ENCODE assay signal across 8 mouse cellular contexts in genomic region chr7:82204014-82204784, GRCm38 (mm10). TPM values are rescaled to one million over a fixed set of nuclear protein-coding genes. Genes with fewer than 3 reads are reported as not detected.
A peak's percentile ranks its signal among the peaks of the same experiment; 100 is the strongest.
DNase-seq lines count a peak whose midpoint lies in the region; ATAC-seq and TF ChIP-seq lines count a peak whose summit lies in the region.

No protein-coding gene starts in this region.

- H3K36me3 ChIP-seq in hindbrain, embryonic 10.5 days: no peaks in the 10 kb centered on the region
- no peaks in the 10 kb centered on the region for H3K36me3 ChIP-seq in hindbrain, postnatal 0 days (ENCODE audit: insufficient read depth, low read length)
- no peaks in the 10 kb centered on the region for H3K36me3 ChIP-seq in E14TG2a.4 (ENCODE audit: insufficient read depth, low read length)
- no peaks in the 10 kb centered on the region for H3K36me3 ChIP-seq in embryonic facial prominence, embryonic 15.5 days
- no peaks in the 10 kb centered on the region for H3K36me3 ChIP-seq in midbrain, embryonic 11.5 days (ENCODE audit: control insufficient read depth, insufficient read depth, low read length)
- no peaks in the 10 kb centered on the region for H3K36me3 ChIP-seq in midbrain, embryonic 10.5 days

- TF ChIP-seq CTCF in hindbrain, postnatal 0 days (IDR thresholded peaks at IDR 0.05; ENCODE audit: low read depth): no peak
- no peak for TF ChIP-seq CTCF in E14TG2a.4 (conservative IDR thresholded peaks at IDR 0.05; ENCODE audit: low read length)

- no peaks in the 10 kb centered on the region for H3K27me3 ChIP-seq in hindbrain, embryonic 10.5 days (ENCODE audit: insufficient read depth, poor library complexity, severe bottlenecking)
- no peaks in the 10 kb centered on the region for H3K27me3 ChIP-seq in hindbrain, postnatal 0 days (ENCODE audit: insufficient read depth, low read length)
- H3K27me3 ChIP-seq in E14TG2a.4 (ENCODE audit: insufficient read depth, low read length): no peaks in the 10 kb centered on the region
- no peaks in the 10 kb centered on the region for H3K27me3 ChIP-seq in embryonic facial prominence, embryonic 15.5 days
- no peaks in the 10 kb centered on the region for H3K27me3 ChIP-seq in midbrain, embryonic 11.5 days (ENCODE audit: control insufficient read depth, insufficient read depth, low read length)
- H3K27me3 ChIP-seq in midbrain, embryonic 10.5 days (ENCODE audit: low read depth, poor library complexity, severe bottlenecking): no peaks in the 10 kb centered on the region

- peak overlapping the region; percentile 35 for H3K27ac ChIP-seq in hindbrain, embryonic 10.5 days
- no peak overlapping the region for H3K27ac ChIP-seq in hindbrain, postnatal 0 days
- H3K27ac ChIP-seq in embryonic facial prominence, embryonic 15.5 days (replicated peaks): peak overlapping the region; percentile 25; the same call in 1 of the 2 replicates
- H3K27ac ChIP-seq in midbrain, embryonic 11.5 days (ENCODE audit: low read depth, low read length): no peak overlapping the region
- H3K27ac ChIP-seq in midbrain, embryonic 10.5 days (replicated peaks): no peak overlapping the region

- 58% methylated on average over 12 of the region's 12 CpGs for WGBS in hindbrain, embryonic 10.5 days
- 66% methylated on average over 12 of the region's 12 CpGs for WGBS in hindbrain, postnatal 0 days
- WGBS in embryonic facial prominence, embryonic 15.5 days: 31% methylated on average over 12 of the region's 12 CpGs
- 75% methylated on average over 12 of the region's 12 CpGs for WGBS in midbrain, embryonic 11.5 days
- 75% methylated on average over 12 of the region's 12 CpGs for WGBS in midbrain, embryonic 10.5 days

- no peaks in the 10 kb centered on the region for H3K9me3 ChIP-seq in hindbrain, embryonic 10.5 days
- no peaks in the 10 kb centered on the region for H3K9me3 ChIP-seq in hindbrain, postnatal 0 days (ENCODE audit: low read length)
- H3K9me3 ChIP-seq in E14TG2a.4 (ENCODE audit: low read length): no peaks in the 10 kb centered on the region
- no peaks in the 10 kb centered on the region for H3K9me3 ChIP-seq in embryonic facial prominence, embryonic 15.5 days (replicated peaks)
- no peaks in the 10 kb centered on the region for H3K9me3 ChIP-seq in midbrain, embryonic 11.5 days (ENCODE audit: control insufficient read depth, low read length)
- H3K9me3 ChIP-seq in midbrain, embryonic 10.5 days (replicated peaks): no peaks in the 10 kb centered on the region

- H3K4me1 ChIP-seq in hindbrain, embryonic 10.5 days (replicated peaks): peaks cover 11% of the 10 kb centered on the region
- H3K4me1 ChIP-seq in hindbrain, postnatal 0 days (ENCODE audit: insufficient read depth, low read length): peaks cover 10% of the 10 kb centered on the region; the same call in 1 of the 2 replicates
- H3K4me1 ChIP-seq in E14TG2a.4 (replicated peaks; ENCODE audit: low read depth, low read length): peaks cover 73% of the 10 kb centered on the region
- peaks cover 19% of the 10 kb centered on the region for H3K4me1 ChIP-seq in embryonic facial prominence, embryonic 15.5 days
- H3K4me1 ChIP-seq in midbrain, embryonic 11.5 days (ENCODE audit: control insufficient read depth, insufficient read depth, low read length): no peaks in the 10 kb centered on the region
- H3K4me1 ChIP-seq in midbrain, embryonic 10.5 days: peaks cover 7% of the 10 kb centered on the region

- H3K4me3 ChIP-seq in hindbrain, embryonic 10.5 days: no peak overlapping the region
- H3K4me3 ChIP-seq in hindbrain, postnatal 0 days (ENCODE audit: low read length): no peak overlapping the region
- H3K4me3 ChIP-seq in E14TG2a.4 (replicated peaks; ENCODE audit: low read length): peak overlapping the region; percentile 54
- no peak overlapping the region for H3K4me3 ChIP-seq in embryonic facial prominence, embryonic 15.5 days (replicated peaks)
- H3K4me3 ChIP-seq in midbrain, embryonic 11.5 days (ENCODE audit: low read depth, low read length): no peak overlapping the region
- H3K4me3 ChIP-seq in midbrain, embryonic 10.5 days: no peak overlapping the region

- no peak overlapping the region for H3K9ac ChIP-seq in hindbrain, postnatal 0 days (replicated peaks; ENCODE audit: low read length)
- no peak overlapping the region for H3K9ac ChIP-seq in embryonic facial prominence, embryonic 15.5 days
- no peak overlapping the region for H3K9ac ChIP-seq in midbrain, embryonic 11.5 days (ENCODE audit: low read length)

- no peak overlapping the region for H3K4me2 ChIP-seq in hindbrain, postnatal 0 days (ENCODE audit: low read depth, low read length)
- H3K4me2 ChIP-seq in embryonic facial prominence, embryonic 15.5 days (replicated peaks): no peak overlapping the region
- no peak overlapping the region for H3K4me2 ChIP-seq in midbrain, embryonic 11.5 days

- DNase-seq in hindbrain, embryonic 10.5 days (ENCODE audit: low spot score): peak; percentile 8
- no peak for DNase-seq in hindbrain, postnatal 0 days (ENCODE audit: low spot score)
- peak; percentile 8 for DNase-seq in lung, postnatal 14 days
- DNase-seq in ovary, postnatal 10 days (ENCODE audit: low spot score): no peak
- DNase-seq in midbrain, embryonic 11.5 days (ENCODE audit: low spot score, missing footprints): no peak
- DNase-seq in midbrain, embryonic 10.5 days (ENCODE audit: low spot score): no peak

- no peak for ATAC-seq in hindbrain, postnatal 0 days
- ATAC-seq in embryonic facial prominence, embryonic 15.5 days (ENCODE audit: insufficient number of reproducible peaks, low FRiP score, low TSS enrichment, low read depth): no peak
- no peak for ATAC-seq in midbrain, embryonic 11.5 days (ENCODE audit: low FRiP score)

RNA-seq across cellular contexts. Expression of gene Sh3gl3, which starts 30.6 kb away (rescaled TPM):
- polyA plus RNA-seq in hindbrain, embryonic 10.5 days (2016; fragmentation: Nextera tagmentation; extraction: Ambion mirVana): 6.3 and 10.7 TPM in 2 replicates
- total RNA-seq in hindbrain, postnatal 0 days (2014; rRNA removed): 35.8 and 40.5 TPM in 2 replicates
- polyA plus RNA-seq in hindbrain, postnatal 0 days (2015; fragmentation: Nextera tagmentation; extraction: Ambion mirVana): 77.5 and 79.0 TPM in 2 replicates
- 11.4 and 12.3 TPM in 2 replicates for polyA plus RNA-seq in embryonic facial prominence, embryonic 15.5 days (2015; fragmentation: Nextera tagmentation; extraction: Ambion mirVana)
- 15.8 and 16.4 TPM in 2 replicates for polyA plus RNA-seq in midbrain, embryonic 11.5 days (2014; fragmentation: Nextera tagmentation; extraction: Ambion mirVana)
- polyA plus RNA-seq in midbrain, embryonic 10.5 days (2016; fragmentation: Nextera tagmentation; extraction: Ambion mirVana): 5.0 and 7.0 TPM in 2 replicates

Comparison
In these comparisons a context has a peak if more than half of its experiments do, and no peak if none do; other contexts are left out.
1. DNase-seq: peak in hindbrain, embryonic 10.5 days (single experiment) and lung, postnatal 14 days (single experiment); none in hindbrain, postnatal 0 days (single experiment), ovary, postnatal 10 days (single experiment), midbrain, embryonic 11.5 days (single experiment) and midbrain, embryonic 10.5 days (single experiment).
2. H3K27ac ChIP-seq: peak in hindbrain, embryonic 10.5 days (single experiment) and embryonic facial prominence, embryonic 15.5 days (single experiment); none in hindbrain, postnatal 0 days (single experiment), midbrain, embryonic 11.5 days (single experiment) and midbrain, embryonic 10.5 days (single experiment).